Mouse (Mus musculus) heart, postnatal 0 days (tissue): ENCODE data around the gene Lrrc42. TPM values are rescaled to one million over a fixed set of nuclear protein-coding genes. Genes with fewer than 3 reads are reported as not detected.

Source experiments
- ATAC-seq: fragments of 200-750 bp; cut with Nextera tagmentation; 2 replicates; pipeline ENCODE4 v1.8.0; 2017; ENCODE audit warnings: low read depth, moderate number of reproducible peaks, moderate library complexity; ENCODE audit not compliant: insufficient read depth
- DNase-seq: peaks from one replicate; pipeline ENCODE4 v3.0.0-alpha.2; 2016; ENCODE audit warnings: low spot score
- H3K27ac ChIP-seq: fragments of 300-500 bp; sonication (generic); 2 replicates; pipeline ENCODE4 v1.5.1; 2014; ENCODE audit warnings: low read depth, mild to moderate bottlenecking
- H3K27me3 ChIP-seq: fragments of 300-500 bp; sonication (generic); 2 replicates; pipeline ENCODE4 v1.6.1; 2014; ENCODE audit warnings: low read length, mixed read lengths; ENCODE audit not compliant: control insufficient read depth, insufficient read depth
- H3K36me3 ChIP-seq: fragments of 300-500 bp; sonication (generic); replicated peaks from 2 replicates; pipeline ENCODE4 v1.6.1; 2014; ENCODE audit warnings: low read length, mixed read lengths; ENCODE audit not compliant: control insufficient read depth, insufficient read depth
- H3K4me1 ChIP-seq: fragments of 300-500 bp; sonication (generic); 2 replicates; pipeline ENCODE4 v1.6.1; 2014; ENCODE audit warnings: antibody characterized with exemption; ENCODE audit not compliant: control insufficient read depth, insufficient read depth
- H3K4me2 ChIP-seq: fragments of 300-500 bp; sonication (generic); 2 replicates; pipeline ENCODE4 v1.6.1; 2014; ENCODE audit warnings: low read depth, mild to moderate bottlenecking, low read length, moderate library complexity
- H3K4me3 ChIP-seq: fragments of 300-500 bp; sonication (generic); 2 replicates; pipeline ENCODE4 v1.5.1; 2014; ENCODE audit warnings: low read depth, low read length
- H3K9ac ChIP-seq: fragments of 300-500 bp; sonication (generic); replicated peaks from 2 replicates; pipeline ENCODE4 v1.6.1; 2014; ENCODE audit warnings: low read depth, low read length, mixed read lengths
- H3K9me3 ChIP-seq: fragments of 300-500 bp; sonication (generic); replicated peaks from 2 replicates; pipeline ENCODE4 v1.6.1; 2016; ENCODE audit warnings: low read length; ENCODE audit not compliant: control insufficient read depth
- CTCF ChIP-seq: IDR thresholded peaks from 2 replicates; pipeline ENCODE4 v1.5.1; 2016; ENCODE audit warnings: antibody characterized with exemption, control low read depth, low read depth
- EP300 ChIP-seq: IDR thresholded peaks from 2 replicates; pipeline ENCODE4 v1.6.1; 2016; ENCODE audit warnings: antibody characterized with exemption, low read depth
- WGBS: fragments of 180-500 bp; shearing (Covaris S2); extraction: QIAGEN DNeasy Blood & Tissue Kit; methylation state at CpG from one replicate; pipeline ENCODE4 v1.1.7; 2014; 5-methylcytosine and 5-hydroxymethylcytosine counted together
- polyA plus RNA-seq: library from polyadenylated mRNA; unstranded; fragments of >200 nt; fragmentation: Nextera tagmentation; extraction: Ambion mirVana; gene quantifications from 2 replicates; pipeline ENCODE4 v1.2.1, GENCODE M21; 2015
- total RNA-seq: library from RNA; depleted of rRNA; stranded (reverse); fragments of >200 nt; gene quantifications from 2 replicates; pipeline ENCODE4 v1.2.3, GENCODE M21; 2014; ENCODE audit warnings: low replicate concordance

Lrrc42 gene
- total and polyA plus RNA-seq, 2 experiments from 2014 or later = 0.53 to 22.6 TPM

DNA sequence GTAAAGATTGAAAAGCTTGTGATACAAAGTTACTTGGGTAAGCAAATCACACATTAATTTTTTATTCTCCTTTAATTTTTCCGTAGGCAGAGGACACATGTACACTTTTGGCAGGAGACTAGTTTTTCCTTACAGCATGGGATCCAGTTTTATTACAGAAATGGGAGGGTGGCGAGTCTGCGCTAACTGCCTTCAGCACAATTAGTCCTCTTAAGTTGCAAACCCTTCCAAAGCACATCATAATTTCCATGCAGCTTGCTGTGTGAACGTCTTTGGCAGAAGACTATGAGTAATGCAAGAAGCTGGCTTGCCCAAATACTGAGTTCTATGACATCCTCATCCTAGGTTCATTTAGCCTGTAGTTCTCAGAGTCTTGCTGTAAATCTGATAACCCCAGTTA lies 20.4 kb upstream of the Lrrc42 start:
- H3K4me1 ChIP-seq = no peaks in the 10 kb centered on the region
- 71% methylated on average over 4 of the region's 4 CpGs for WGBS
- H3K9me3 ChIP-seq = no peaks in the 10 kb centered on the region
- no peak overlapping the region for H3K9ac ChIP-seq
- H3K36me3 ChIP-seq = 0 out of 2 replicates have a peak, but pooled peaks cover 4% of the 10 kb centered on the region
- no peak for TF ChIP-seq CTCF
- no peak for TF ChIP-seq EP300
- no peaks in the 10 kb centered on the region for H3K27me3 ChIP-seq
- H3K4me2 ChIP-seq = no peak overlapping the region
- ATAC-seq (no peak), DNase-seq (no peak)
- no peak overlapping the region for H3K4me3 ChIP-seq
- H3K27ac ChIP-seq = no peak overlapping the region

DNA sequence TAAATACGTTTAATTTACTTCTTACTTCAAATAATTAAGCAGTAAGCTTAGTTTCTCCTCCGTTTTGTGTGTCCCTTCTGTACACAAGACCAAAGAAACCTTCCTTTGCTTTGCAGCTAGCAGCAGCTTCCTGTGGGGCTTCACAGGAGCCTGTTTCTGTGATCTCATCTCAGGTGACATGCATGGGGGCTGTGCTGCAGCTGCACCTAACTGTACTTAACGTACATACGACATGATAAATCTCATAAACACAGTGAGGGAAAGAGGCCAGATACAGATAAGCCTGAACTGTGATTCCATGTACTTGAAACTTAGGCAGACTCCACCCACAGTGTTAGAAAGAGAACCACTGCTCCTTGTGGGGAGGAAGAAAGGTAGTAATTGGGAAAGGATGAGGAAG lies 6.7 kb upstream of the Lrrc42 start:
- WGBS = 25% methylated on average over 4 of the region's 4 CpGs

DNA sequence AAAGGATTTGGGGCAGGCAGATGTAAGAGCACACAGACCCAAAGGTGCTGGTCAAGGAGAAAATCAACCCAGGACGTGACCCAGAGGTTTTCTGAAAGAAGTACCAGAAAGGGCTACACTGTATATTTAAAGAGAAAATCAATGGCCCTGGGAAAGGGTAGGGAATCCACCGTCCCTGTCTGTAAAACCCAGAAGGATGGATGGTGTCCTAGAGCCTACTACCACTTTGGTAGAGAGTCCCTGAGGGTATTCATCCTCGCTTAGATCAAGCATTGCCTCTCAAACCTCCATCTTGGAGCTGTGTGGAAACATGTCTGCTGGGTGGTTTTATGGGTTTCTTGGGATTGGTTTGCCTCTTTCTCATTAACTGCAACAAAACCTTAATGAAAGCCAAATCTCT lies 1.1 kb upstream of the Lrrc42 start:
- no peaks in the 10 kb centered on the region for H3K27me3 ChIP-seq
- no peaks in the 10 kb centered on the region for H3K9me3 ChIP-seq
- 36% methylated on average over 3 of the region's 3 CpGs for WGBS
- H3K4me1 ChIP-seq = peaks cover 13% of the 10 kb centered on the region; the same call in 1 of the 2 replicates
- ATAC-seq = no peak
- no peak for TF ChIP-seq CTCF
- TF ChIP-seq EP300 = no peak
- peak overlapping the region; percentile 83 for H3K4me3 ChIP-seq
- peak overlapping the region; percentile 82 for H3K27ac ChIP-seq
- no peak for DNase-seq
- peak overlapping the region; percentile 97 for H3K4me2 ChIP-seq
- H3K36me3 ChIP-seq = no peaks in the 10 kb centered on the region
- peak overlapping the region; percentile 76 for H3K9ac ChIP-seq

More for the DNA sequence above, 6.7 kb upstream of the Lrrc42 start:
- no peaks in the 10 kb centered on the region for H3K4me1 ChIP-seq
- H3K4me2 ChIP-seq = no peak overlapping the region
- no peak overlapping the region for H3K27ac ChIP-seq
- ATAC-seq (no peak), DNase-seq (no peak)
- no peak overlapping the region for H3K4me3 ChIP-seq
- TF ChIP-seq CTCF (no peak), EP300 (no peak)
- no peaks in the 10 kb centered on the region for H3K27me3 ChIP-seq
- H3K9me3 ChIP-seq = no peaks in the 10 kb centered on the region
- H3K9ac ChIP-seq = no peak overlapping the region
- H3K36me3 ChIP-seq = no peaks in the 10 kb centered on the region

DNA sequence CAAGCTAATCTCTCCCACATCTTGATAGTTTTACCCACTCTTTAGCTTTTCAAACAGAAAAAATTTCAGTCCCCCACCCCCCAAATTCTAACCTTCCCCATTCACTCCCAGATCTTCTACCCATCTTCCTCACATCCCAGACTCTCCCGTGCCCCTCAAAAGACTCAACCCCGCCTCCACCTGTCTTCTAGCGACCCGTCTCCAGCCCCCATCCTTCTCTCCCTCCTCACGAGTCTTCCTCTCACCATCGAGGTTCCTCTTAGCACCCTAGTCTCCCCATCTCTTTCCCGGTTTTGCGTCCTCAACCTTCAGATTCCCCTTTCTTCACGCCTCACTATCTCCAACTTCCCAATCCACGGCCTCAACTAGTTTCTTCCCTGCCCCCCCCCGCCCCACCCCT lies 810 bp downstream of the Lrrc42 start:
- TF ChIP-seq CTCF (no peak), EP300 (no peak)
- Histone ChIP-seq H3K27ac (no peak overlapping the region), H3K9ac (peak overlapping the region; percentile 76), H3K9me3 (no peaks in the 10 kb centered on the region), H3K36me3 (no peaks in the 10 kb centered on the region), H3K4me1 (peaks cover 14% of the 10 kb centered on the region), H3K27me3 (no peaks in the 10 kb centered on the region), H3K4me2 (peak overlapping the region; percentile 97), H3K4me3 (peak overlapping the region; percentile 83)
- ATAC-seq (no peak), DNase-seq (no peak)
- 0% methylated on average over 11 of the region's 11 CpGs for WGBS

DNA sequence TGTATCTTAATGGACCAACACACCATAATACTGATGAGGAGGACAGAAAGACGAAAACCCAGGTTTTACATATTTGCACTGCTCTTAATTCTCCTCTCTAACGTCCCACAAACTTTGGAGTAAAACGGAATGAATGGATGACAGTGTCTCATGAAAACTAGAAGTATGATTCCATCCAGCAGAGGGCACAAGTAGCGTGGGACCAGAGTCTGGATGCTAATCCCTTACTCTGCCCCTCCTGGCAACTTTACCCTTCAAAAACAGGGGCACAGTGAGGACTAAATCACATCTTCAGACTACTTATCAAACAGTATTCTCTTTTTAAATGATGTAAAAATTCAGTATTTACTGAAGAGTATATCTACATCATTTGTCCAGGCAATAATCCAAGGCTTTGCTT lies 2.8 kb downstream of the Lrrc42 start:
- Histone ChIP-seq H3K27me3 (no peaks in the 10 kb centered on the region), H3K27ac (no peak overlapping the region), H3K4me1 (peaks cover 20% of the 10 kb centered on the region), H3K4me2 (no peak overlapping the region), H3K9me3 (no peaks in the 10 kb centered on the region), H3K36me3 (no peaks in the 10 kb centered on the region), H3K4me3 (no peak overlapping the region), H3K9ac (no peak overlapping the region)
- WGBS = 15% methylated on average over 4 of the region's 4 CpGs
- TF ChIP-seq CTCF = peak; percentile 76
- no peak for TF ChIP-seq EP300
- ATAC-seq (no peak), DNase-seq (peak; percentile 66)

DNA sequence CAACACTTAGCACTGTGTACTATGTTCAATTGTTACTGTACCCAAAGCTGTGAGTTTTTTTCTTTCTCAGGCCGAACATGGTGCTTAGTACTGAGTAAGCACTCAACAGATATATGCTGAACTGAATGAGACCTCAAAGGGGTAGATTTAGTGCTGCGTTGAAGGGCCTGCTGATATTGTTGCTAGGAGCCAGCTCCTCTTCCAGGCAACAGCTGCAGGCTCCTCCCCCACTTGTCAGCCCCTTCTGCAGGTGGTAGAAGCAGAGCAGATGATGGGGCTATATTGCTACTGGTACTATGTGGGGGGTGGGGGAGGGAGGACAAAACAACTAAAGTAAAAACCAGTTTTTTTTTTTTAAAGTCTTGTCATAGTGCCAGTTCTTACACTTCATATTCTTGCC lies 3.9 kb downstream of the Lrrc42 start:
- no peak for ATAC-seq
- Histone ChIP-seq H3K27me3 (no peaks in the 10 kb centered on the region), H3K9me3 (no peaks in the 10 kb centered on the region), H3K27ac (no peak overlapping the region), H3K9ac (no peak overlapping the region), H3K4me2 (no peak overlapping the region), H3K4me3 (no peak overlapping the region), H3K36me3 (no peaks in the 10 kb centered on the region), H3K4me1 (peaks cover 24% of the 10 kb centered on the region)
- TF ChIP-seq CTCF = no peak
- TF ChIP-seq EP300 = no peak
- WGBS = 15% methylated on average over 2 of the region's 2 CpGs
- no peak for DNase-seq
